Mouse (Mus musculus) stomach, embryonic 15.5 days (tissue): ENCODE data around the gene Nav2. TPM values are rescaled to one million over a fixed set of nuclear protein-coding genes. Genes with fewer than 3 reads are reported as not detected.

ENCODE experiments used
- ATAC-seq: fragments of 200-750 bp; cut with Nextera tagmentation; 2 replicates; pipeline ENCODE4 v1.8.0; 2017; ENCODE audit warnings: low read depth, moderate number of reproducible peaks, moderate TSS enrichment; ENCODE audit not compliant: insufficient read depth, low FRiP score
- H3K27ac ChIP-seq: fragments of 300-500 bp; sonication (generic); 2 replicates; pipeline ENCODE4 v1.5.1; 2015; ENCODE audit warnings: mild to moderate bottlenecking, inconsistent platforms
- H3K27me3 ChIP-seq: fragments of 300-500 bp; sonication (generic); replicated peaks from 2 replicates; pipeline ENCODE4 v1.6.1; 2015; ENCODE audit warnings: inconsistent platforms
- H3K36me3 ChIP-seq: fragments of 300-500 bp; sonication (generic); 2 replicates; pipeline ENCODE4 v1.6.1; 2015; ENCODE audit warnings: inconsistent platforms
- H3K4me1 ChIP-seq: fragments of 300-500 bp; sonication (generic); 2 replicates; pipeline ENCODE4 v1.6.1; 2015; ENCODE audit warnings: inconsistent platforms
- H3K4me2 ChIP-seq: fragments of 300-500 bp; sonication (generic); 2 replicates; pipeline ENCODE4 v1.6.1; 2015; ENCODE audit warnings: mild to moderate bottlenecking, inconsistent platforms
- H3K4me3 ChIP-seq: fragments of 300-500 bp; sonication (generic); replicated peaks from 2 replicates; pipeline ENCODE4 v1.5.1; 2015; ENCODE audit warnings: inconsistent platforms
- H3K9ac ChIP-seq: fragments of 300-500 bp; sonication (generic); 2 replicates; pipeline ENCODE4 v1.6.1; 2015; ENCODE audit warnings: inconsistent platforms
- H3K9me3 ChIP-seq: fragments of 300-500 bp; sonication (generic); 2 replicates; pipeline ENCODE4 v1.6.1; 2016; ENCODE audit warnings: inconsistent platforms
- WGBS: fragments of 180-500 bp; shearing (Covaris S2); methylation state at CpG from one replicate; pipeline ENCODE4 v1.1.7; 2015; 5-methylcytosine and 5-hydroxymethylcytosine counted together
- polyA plus RNA-seq: library from polyadenylated mRNA; unstranded; fragments of >200 nt; fragmentation: Nextera tagmentation; extraction: Ambion mirVana; gene quantifications from 2 replicates; pipeline ENCODE4 v1.2.1, GENCODE M21; 2015

The Nav2 gene
- polyA plus RNA-seq, 1 experiment from 2014 or later = 20.4 TPM

DNA sequence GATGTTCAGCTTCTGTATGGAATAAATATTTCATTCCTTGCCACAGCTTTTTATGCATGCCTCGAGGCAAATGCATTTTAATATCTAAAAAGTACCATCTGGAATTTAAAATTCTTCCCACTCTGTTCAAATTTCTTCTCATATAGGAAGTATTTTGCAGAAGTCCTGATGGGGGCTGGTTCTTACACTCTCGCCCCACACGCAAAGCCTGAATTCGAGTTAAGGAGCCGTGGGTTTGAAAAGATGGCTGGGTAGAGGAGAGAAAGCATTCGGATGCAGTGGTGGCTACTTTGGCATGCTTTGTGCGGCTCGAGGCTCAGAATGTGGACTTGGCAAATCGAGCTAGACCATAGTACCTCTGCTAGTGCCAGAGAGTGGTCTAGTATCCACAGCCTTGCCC lies 499.2 kb downstream of the Nav2 start:
- no peak for ATAC-seq
- H3K4me1 ChIP-seq = no peaks in the 10 kb centered on the region
- no peak overlapping the region for H3K27ac ChIP-seq
- no peaks in the 10 kb centered on the region for H3K9me3 ChIP-seq
- no peaks in the 10 kb centered on the region for H3K27me3 ChIP-seq
- no peak overlapping the region for H3K9ac ChIP-seq
- H3K4me2 ChIP-seq = no peak overlapping the region
- H3K36me3 ChIP-seq = no peaks in the 10 kb centered on the region
- no peak overlapping the region for H3K4me3 ChIP-seq
- WGBS = 89% methylated on average over 9 of the region's 9 CpGs

DNA sequence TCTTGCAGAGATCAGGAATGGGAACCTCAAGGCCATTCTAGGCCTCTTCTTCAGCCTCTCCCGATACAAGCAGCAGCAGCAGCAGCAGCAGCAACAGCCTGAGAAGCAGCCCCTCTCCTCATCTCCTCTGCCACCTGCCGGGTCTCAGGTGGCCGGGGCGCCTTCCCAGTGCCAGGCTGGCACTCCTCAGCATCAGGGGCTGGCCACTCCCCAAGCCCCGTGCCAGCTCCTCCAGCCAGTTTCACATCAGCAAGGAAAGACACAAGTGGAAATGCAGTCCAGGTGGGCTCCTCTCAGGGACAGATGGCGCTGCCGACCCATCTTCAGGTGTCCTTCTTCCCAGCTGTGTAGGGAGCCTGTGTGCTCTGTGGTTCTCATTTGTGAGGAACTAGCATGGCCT lies 500.1 kb downstream of the Nav2 start:
- Histone ChIP-seq H3K4me3 (no peak overlapping the region), H3K9me3 (no peaks in the 10 kb centered on the region), H3K27ac (no peak overlapping the region), H3K4me1 (no peaks in the 10 kb centered on the region), H3K4me2 (no peak overlapping the region), H3K9ac (no peak overlapping the region), H3K27me3 (no peaks in the 10 kb centered on the region), H3K36me3 (no peaks in the 10 kb centered on the region)
- 93% methylated on average over 7 of the region's 7 CpGs for WGBS
- no peak for ATAC-seq

DNA sequence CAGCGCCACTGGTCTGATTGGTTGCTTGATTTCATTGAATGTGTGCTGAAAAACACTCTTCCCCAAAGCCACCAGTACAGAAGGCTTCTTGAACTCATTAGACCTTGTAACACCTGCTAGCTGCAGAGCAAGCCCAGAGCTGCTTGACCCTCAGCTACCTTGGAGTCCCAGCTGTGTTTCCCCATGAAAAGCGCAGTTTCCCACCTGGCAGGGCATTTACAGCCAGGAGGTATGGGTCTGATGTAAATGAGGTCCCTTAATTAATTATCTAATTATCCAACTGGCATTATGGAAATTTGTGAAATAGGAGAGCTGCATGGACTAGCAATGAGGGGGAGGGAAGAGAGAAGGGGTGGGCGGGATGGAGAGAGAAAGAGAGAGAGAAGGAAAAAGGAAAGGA lies 500.7 kb downstream of the Nav2 start:
- Histone ChIP-seq H3K4me1 (no peaks in the 10 kb centered on the region), H3K4me2 (no peak overlapping the region), H3K4me3 (no peak overlapping the region), H3K27ac (no peak overlapping the region), H3K9ac (no peak overlapping the region), H3K36me3 (no peaks in the 10 kb centered on the region), H3K27me3 (no peaks in the 10 kb centered on the region), H3K9me3 (no peaks in the 10 kb centered on the region)
- ATAC-seq = no peak
- whole genome bisulfite sequencing = 93% methylated on average over 3 of the region's 3 CpGs

DNA sequence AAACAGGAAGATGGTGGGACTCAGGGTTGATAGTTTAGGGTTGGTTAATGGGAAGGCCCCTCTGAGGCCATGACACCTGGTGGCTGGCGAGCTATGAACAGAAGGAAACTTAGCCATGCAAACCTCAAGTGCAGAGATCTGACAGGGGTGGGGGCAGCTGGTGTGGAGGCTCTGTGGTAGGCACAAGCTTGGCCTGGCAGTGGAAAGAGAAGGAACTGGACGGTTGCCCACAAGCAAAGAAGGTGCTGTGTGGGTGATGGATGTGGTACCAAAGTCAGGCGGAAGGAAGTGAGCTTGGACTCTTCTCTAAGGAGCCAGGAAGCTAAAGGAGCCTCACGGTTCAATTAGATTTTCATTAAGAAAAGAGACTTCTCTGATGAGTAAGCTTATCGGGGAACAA lies 501.7 kb downstream of the Nav2 start:
- H3K4me3 ChIP-seq = no peak overlapping the region
- no peak overlapping the region for H3K27ac ChIP-seq
- H3K27me3 ChIP-seq = no peaks in the 10 kb centered on the region
- no peak overlapping the region for H3K9ac ChIP-seq
- H3K9me3 ChIP-seq = no peaks in the 10 kb centered on the region
- WGBS = 80% methylated on average over 5 of the region's 5 CpGs
- no peaks in the 10 kb centered on the region for H3K36me3 ChIP-seq
- no peak for ATAC-seq
- H3K4me2 ChIP-seq = no peak overlapping the region
- no peaks in the 10 kb centered on the region for H3K4me1 ChIP-seq

DNA sequence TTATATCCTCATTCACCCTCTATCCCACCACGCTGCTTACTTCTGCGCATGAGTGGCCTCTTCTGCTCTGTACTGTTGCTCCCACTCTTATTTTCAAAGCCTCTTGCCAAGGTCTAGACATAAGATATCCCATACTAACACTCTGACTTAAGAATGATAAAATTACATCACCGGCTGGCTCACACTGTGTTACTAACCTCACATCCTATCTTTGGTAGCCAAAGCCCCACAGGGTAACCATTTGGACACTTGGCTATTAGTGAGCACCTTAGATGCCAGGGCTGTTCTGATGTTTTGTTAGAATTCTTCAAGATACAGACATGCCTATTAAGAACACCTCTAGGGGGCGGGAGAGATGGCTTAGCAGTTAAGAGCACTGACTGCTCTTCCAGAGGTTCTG lies 502.4 kb downstream of the Nav2 start:
- Histone ChIP-seq H3K4me1 (no peaks in the 10 kb centered on the region), H3K27ac (no peak overlapping the region), H3K4me3 (no peak overlapping the region), H3K27me3 (no peaks in the 10 kb centered on the region), H3K36me3 (no peaks in the 10 kb centered on the region), H3K4me2 (no peak overlapping the region), H3K9me3 (no peaks in the 10 kb centered on the region), H3K9ac (no peak overlapping the region)
- ATAC-seq = no peak
- WGBS = 89% methylated on average over 4 of the region's 4 CpGs

DNA sequence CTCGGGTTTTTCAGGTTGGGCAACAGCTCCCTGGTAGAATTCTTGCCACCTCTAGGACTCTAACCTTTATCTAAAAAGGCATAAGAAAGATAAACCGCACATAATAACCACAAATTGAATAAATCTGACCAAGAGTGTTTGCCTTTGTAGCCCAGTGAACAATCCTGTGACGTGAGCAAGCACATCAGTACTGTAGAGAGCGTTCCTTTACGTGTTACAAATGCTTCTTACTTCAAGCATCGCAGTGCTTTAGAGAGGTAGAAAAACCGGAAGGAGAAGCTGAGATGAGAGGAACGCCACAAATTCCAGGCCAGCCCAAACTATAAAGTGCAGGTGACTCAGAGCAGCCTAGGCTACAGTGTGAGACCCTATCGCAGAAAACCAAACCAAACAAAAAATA lies 503.3 kb downstream of the Nav2 start:
- Histone ChIP-seq H3K36me3 (no peaks in the 10 kb centered on the region), H3K4me1 (no peaks in the 10 kb centered on the region), H3K9me3 (no peaks in the 10 kb centered on the region), H3K9ac (no peak overlapping the region), H3K27me3 (no peaks in the 10 kb centered on the region), H3K4me3 (no peak overlapping the region), H3K4me2 (no peak overlapping the region), H3K27ac (no peak overlapping the region)
- 81% methylated on average over 9 of the region's 9 CpGs for WGBS
- ATAC-seq = no peak

DNA sequence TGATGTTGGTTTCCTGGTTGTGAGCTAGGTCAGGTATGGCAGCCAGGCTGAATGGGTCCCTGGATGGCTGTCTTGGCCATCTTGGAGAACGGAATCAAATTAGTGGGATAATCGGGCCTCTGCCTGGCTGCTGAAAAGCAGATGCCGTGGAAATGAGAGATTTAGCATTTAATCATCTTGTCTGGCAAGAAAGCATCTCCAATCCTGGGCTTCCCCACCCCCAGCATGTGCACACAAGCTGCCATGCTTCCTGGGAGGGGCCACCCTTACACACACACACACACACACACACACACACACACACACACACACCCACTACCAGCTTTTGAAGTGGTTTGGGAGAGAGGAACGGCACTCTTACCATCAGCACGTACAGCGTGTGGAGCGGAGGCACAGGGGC lies 506.6 kb downstream of the Nav2 start:
- no peak overlapping the region for H3K4me2 ChIP-seq
- no peaks in the 10 kb centered on the region for H3K27me3 ChIP-seq
- H3K9ac ChIP-seq = no peak overlapping the region
- no peak for ATAC-seq
- H3K4me1 ChIP-seq = no peaks in the 10 kb centered on the region
- H3K36me3 ChIP-seq = no peaks in the 10 kb centered on the region
- no peak overlapping the region for H3K27ac ChIP-seq
- H3K4me3 ChIP-seq = no peak overlapping the region
- 89% methylated on average over 7 of the region's 7 CpGs for WGBS
- H3K9me3 ChIP-seq = no peaks in the 10 kb centered on the region

DNA sequence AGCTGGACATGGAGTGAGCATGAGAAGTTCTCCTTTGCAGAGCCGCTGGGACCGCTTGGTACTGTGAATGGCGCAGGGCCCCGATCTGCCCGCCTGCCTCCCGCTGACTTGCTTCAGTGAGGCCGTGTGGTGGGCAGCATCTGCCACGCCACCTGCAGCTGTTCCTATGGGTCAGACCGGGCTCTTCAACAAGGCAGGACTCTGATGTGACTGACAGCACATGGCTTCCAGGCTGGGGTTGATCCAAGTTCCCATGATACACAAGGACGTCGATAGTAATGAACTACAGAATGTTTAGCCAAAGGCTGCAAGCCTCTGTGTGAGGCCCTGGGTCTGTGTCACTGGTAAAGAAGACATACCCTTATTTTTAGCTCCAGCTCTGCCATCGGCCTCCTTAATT lies 507.2 kb downstream of the Nav2 start:
- H3K9ac ChIP-seq = no peak overlapping the region
- 0 out of 2 replicates have a peak, but pooled peaks cover 2% of the 10 kb centered on the region for H3K36me3 ChIP-seq
- H3K4me1 ChIP-seq = no peaks in the 10 kb centered on the region
- H3K27me3 ChIP-seq = no peaks in the 10 kb centered on the region
- no peak for ATAC-seq
- no peak overlapping the region for H3K4me2 ChIP-seq
- no peak overlapping the region for H3K27ac ChIP-seq
- WGBS = 89% methylated on average over 12 of the region's 12 CpGs
- no peaks in the 10 kb centered on the region for H3K9me3 ChIP-seq
- H3K4me3 ChIP-seq = no peak overlapping the region

DNA sequence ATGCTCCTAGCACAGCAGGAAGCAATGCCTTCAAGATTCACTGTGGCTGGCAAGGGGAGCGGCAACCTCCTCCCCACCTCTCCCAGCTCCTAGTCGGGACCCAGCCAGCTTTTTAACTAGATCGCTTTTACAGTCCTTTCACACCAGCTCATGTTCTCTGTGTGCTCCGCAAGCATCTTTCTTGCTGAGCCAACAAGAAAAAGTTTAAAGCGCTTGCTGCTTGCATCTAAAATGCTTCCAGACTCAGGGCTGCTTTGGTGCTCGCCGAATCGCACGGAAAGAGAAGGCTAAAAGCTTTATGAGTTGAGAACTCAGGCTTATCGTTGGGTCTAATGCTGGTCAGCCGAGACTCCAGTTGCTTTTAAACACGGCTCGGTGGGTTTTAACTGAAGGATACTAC lies 510.3 kb downstream of the Nav2 start:
- Histone ChIP-seq H3K9ac (no peak overlapping the region), H3K9me3 (no peaks in the 10 kb centered on the region), H3K36me3 (0 out of 2 replicates have a peak, but pooled peaks cover 3% of the 10 kb centered on the region), H3K4me1 (no peaks in the 10 kb centered on the region), H3K27me3 (no peaks in the 10 kb centered on the region), H3K4me2 (no peak overlapping the region), H3K27ac (no peak overlapping the region), H3K4me3 (no peak overlapping the region)
- ATAC-seq = no peak
- 76% methylated on average over 13 of the region's 13 CpGs for whole genome bisulfite sequencing

DNA sequence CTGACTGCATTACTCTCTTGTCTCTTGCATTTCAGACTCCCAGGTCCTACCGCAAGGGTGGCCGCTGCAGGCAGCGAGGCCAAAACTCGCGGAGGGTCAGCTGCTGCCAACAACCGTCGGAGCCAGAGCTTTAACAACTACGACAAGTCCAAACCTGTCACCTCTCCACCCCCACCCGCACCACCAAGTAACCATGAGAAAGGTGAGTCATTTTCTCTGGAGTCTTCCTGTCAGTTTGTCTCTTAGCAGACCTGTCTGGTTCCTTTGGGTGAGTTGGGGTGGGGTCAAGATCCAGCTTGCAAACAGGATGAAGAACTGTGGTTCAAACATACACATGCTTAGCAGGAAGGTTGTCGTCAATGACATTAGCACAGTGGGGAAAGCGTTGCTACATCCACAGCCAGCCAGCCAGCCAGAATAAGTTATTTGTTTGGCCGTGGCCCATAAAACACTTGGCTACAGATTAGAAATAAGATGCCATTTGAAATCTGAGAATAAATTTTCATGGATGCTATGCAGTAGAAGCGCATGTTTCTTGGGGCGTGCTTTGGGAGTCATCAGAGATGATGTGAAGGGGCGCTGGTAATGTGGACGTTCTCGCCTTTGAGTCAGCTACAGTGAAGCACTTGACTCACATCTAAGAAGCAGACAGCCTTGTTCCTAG lies 511.8 kb downstream of the Nav2 start:
- no peak overlapping the region for H3K27ac ChIP-seq
- H3K9me3 ChIP-seq = no peaks in the 10 kb centered on the region
- no peak overlapping the region for H3K4me2 ChIP-seq
- 0 out of 2 replicates have a peak, but pooled peaks cover 3% of the 10 kb centered on the region for H3K36me3 ChIP-seq
- 83% methylated on average over 17 of the region's 17 CpGs for WGBS
- no peak for ATAC-seq
- no peaks in the 10 kb centered on the region for H3K27me3 ChIP-seq
- no peak overlapping the region for H3K9ac ChIP-seq
- H3K4me3 ChIP-seq = no peak overlapping the region
- no peaks in the 10 kb centered on the region for H3K4me1 ChIP-seq

DNA sequence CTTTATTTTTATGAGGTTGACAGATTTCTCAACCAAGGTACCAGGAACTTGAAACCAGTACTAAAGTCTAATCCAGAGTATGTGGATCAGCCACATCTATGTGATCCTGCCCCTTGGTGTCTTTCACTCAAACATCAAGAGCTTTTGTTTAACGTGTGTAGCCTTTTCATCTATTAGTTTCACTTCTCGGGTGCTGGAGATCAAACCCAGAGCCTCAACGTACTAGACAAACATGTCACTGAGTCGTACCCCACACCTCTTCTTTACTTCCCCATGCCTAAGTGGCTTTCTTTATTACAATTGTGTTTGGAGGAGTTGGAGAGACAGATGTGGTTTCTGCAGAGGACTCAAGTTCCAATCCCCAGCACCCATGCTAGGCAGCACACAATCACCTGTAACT lies 512.7 kb downstream of the Nav2 start:
- ATAC-seq = no peak
- 62% methylated on average over 4 of the region's 4 CpGs for WGBS
- Histone ChIP-seq H3K36me3 (0 out of 2 replicates have a peak, but pooled peaks cover 3% of the 10 kb centered on the region), H3K4me2 (no peak overlapping the region), H3K27ac (no peak overlapping the region), H3K4me1 (no peaks in the 10 kb centered on the region), H3K27me3 (no peaks in the 10 kb centered on the region), H3K9ac (no peak overlapping the region), H3K9me3 (no peaks in the 10 kb centered on the region), H3K4me3 (no peak overlapping the region)

DNA sequence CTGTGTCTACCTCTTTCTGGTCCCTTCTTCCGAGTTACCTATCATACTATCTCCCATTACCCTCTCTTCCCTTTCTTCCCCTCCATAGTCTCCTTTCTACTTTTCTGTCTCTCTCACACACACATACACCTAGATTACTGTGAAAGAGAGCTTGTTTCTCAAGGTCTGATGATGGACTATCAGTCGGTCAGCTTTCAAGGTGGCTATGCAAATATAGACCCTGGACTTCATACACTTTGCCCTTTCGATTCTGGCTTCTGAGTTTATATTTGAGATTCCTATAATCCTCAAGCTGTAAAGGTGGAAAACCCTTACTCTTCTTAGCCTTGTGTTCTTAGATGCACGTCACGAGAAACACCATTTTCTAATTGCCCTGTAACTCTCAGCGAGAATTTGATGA lies 515.4 kb downstream of the Nav2 start:
- H3K4me2 ChIP-seq = no peak overlapping the region
- no peak overlapping the region for H3K27ac ChIP-seq
- no peaks in the 10 kb centered on the region for H3K27me3 ChIP-seq
- H3K4me3 ChIP-seq = no peak overlapping the region
- no peaks in the 10 kb centered on the region for H3K4me1 ChIP-seq
- H3K36me3 ChIP-seq = 0 out of 2 replicates have a peak, but pooled peaks cover 3% of the 10 kb centered on the region
- H3K9ac ChIP-seq = no peak overlapping the region
- H3K9me3 ChIP-seq = no peaks in the 10 kb centered on the region
- 75% methylated on average over 6 of the region's 6 CpGs for WGBS
- no peak for ATAC-seq

DNA sequence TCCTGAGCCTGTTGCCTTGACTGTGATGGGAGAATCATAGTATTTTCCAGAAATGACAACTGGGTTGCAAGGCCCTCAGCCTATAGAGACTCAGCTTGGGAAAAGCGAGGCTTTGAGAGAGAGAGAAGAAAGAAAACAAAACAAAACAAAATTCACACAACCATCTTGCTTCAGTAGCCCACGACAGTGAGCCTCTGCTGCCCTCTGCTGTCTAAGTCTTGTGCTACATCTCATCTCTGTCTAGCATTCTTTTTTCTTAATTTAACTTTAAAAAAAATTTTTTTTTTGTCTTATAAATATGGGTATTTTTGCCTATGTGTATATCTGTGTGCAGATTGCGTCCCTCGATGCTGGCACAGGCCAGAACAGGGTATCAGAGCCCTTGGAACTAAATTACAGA lies 517.5 kb downstream of the Nav2 start:
- no peaks in the 10 kb centered on the region for H3K4me1 ChIP-seq
- H3K27me3 ChIP-seq = no peaks in the 10 kb centered on the region
- no peak overlapping the region for H3K4me2 ChIP-seq
- WGBS = 46% methylated on average over 4 of the region's 4 CpGs
- H3K9me3 ChIP-seq = no peaks in the 10 kb centered on the region
- no peak overlapping the region for H3K27ac ChIP-seq
- no peak overlapping the region for H3K4me3 ChIP-seq
- no peak overlapping the region for H3K9ac ChIP-seq
- H3K36me3 ChIP-seq = no peaks in the 10 kb centered on the region
- ATAC-seq = no peak
